Mouse (Mus musculus) CH12.LX (cell line): Measurements from ENCODE around the gene Lim2.

Source experiments
- CTCF ChIP-seq, 2 experiments: IDR thresholded peaks in 1 of 2; conservative IDR thresholded peaks in 1 of 2; 2 replicates each; pipeline ENCODE4 v1.5.1; 2011 to 2012; ENCODE audit warnings: low read depth in 2 of 2, low read length in 2 of 2, improper control_type of control experiment in 1 of 2, inconsistent platforms in 1 of 2, mild to moderate bottlenecking in 1 of 2, moderate library complexity in 1 of 2
- E2F4 ChIP-seq: IDR thresholded peaks from 2 replicates; pipeline ENCODE4 v1.6.1; 2011; ENCODE audit warnings: low read depth, low read length, improper control_type of control experiment; ENCODE audit not compliant: insufficient replicate concordance
- RCOR1 ChIP-seq: conservative IDR thresholded peaks from 2 replicates; pipeline ENCODE4 v1.6.1; 2012; ENCODE audit warnings: low read depth, mild to moderate bottlenecking, inconsistent platforms, low read length, improper control_type of control experiment

GRCm38 (mm10) chr7:43441071-43441470 is 13.6 kb downstream of the Lim2 start:
- TF ChIP-seq RCOR1: no peak
- no peak for TF ChIP-seq E2F4
- no peak for TF ChIP-seq CTCF (conservative IDR thresholded peaks at IDR 0.05 in 1 of 2, IDR thresholded peaks at IDR 0.05 in 1 of 2; ENCODE audit: low read depth in 2 of 2, low read length in 2 of 2)
